Mouse (Mus musculus): ENCODE measurements around the gene Plppr3. TPM values are rescaled to one million over a fixed set of nuclear protein-coding genes. Genes with fewer than 3 reads are reported as not detected.
"Not testable (repeated sequence)": the region's sequence is repeated elsewhere in the genome, so short reads cannot be mapped to it uniquely, and the experiment has no call there.

The Plppr3 gene
- polyA plus RNA-seq, 1 experiment from 2014 or later: 95.1 TPM

DNA sequence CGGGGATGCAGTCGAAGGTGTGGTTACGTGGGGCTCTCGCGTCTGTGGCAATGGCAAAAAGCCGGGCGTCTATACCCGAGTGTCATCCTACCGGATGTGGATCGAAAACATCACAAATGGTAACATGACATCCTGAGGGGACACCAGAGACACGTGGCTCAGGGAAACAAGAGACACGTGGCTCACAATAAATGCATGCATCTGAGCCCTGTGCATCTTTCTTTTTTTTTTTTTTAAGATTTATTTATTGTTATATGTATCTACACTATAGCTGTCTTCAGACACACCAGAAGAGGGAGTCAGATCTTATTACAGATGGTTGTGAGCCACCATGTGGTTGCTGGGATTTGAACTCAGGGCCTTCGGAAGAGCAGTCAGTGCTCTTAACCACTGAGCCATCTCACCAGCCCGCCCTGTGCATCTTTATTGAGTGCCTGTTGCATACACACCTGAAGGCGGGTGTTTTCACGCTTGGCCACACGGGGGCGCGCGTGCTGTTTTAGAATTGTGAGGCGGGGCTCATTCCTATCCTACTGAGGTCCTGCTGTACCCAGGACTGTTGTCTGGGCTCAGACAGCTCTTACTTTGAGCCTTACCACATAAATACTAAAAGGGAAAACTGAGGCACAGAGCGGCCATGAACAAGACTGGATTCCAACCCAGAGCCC, 18.2 kb upstream of the Plppr3 start:
- not testable (repeated sequence) for H3K36me3 ChIP-seq (ENCODE audit: control insufficient read depth, insufficient read depth, low read length); H3K9ac ChIP-seq (ENCODE audit: low read length); H3K4me1 ChIP-seq (ENCODE audit: control insufficient read depth, insufficient read depth, low read length); H3K4me3 ChIP-seq (ENCODE audit: low read depth, low read length); H3K27ac ChIP-seq (replicated peaks; ENCODE audit: low read depth, low read length); H3K9me3 ChIP-seq (ENCODE audit: control insufficient read depth, low read length); H3K27me3 ChIP-seq (ENCODE audit: control insufficient read depth, insufficient read depth, low read length); H3K4me2 ChIP-seq (ENCODE audit: low read depth, severe bottlenecking)
- DNase-seq (ENCODE audit: low spot score): peak; percentile 92
- ATAC-seq (ENCODE audit: insufficient number of reproducible peaks, low FRiP score, low TSS enrichment, low read depth): 0 out of 2 replicates have a peak, but pooled peaks have one; percentile 36
- WGBS: 43% methylated on average over 22 of the region's 22 CpGs

DNA sequence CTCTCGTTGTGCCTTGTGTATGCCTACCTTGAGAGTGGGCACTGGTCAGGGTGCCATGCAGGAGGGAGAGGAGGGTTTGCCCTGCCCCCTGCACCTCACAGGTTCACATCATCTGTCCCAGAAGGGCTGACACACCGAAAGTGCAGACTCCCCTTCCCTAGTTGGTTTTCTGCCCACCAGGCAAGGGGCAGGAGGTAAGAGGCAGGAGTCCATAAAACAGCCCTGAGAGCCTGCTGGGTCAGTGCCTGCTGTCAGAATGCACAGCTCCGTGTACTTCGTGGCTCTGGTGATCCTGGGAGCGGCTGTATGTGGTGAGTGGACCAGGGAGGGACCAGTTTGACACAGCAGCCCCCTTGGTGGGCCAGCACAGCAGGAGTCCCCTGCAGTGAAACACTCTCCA, 16.2 kb upstream of the Plppr3 start, which contains the start of gene Cfd:
Gene Cfd (plus strand): TSS at position 184 of the 400 bp plus-strand sequence.
- 36% methylated on average over 5 of the region's 5 CpGs for WGBS
- no peak for ATAC-seq (ENCODE audit: insufficient number of reproducible peaks, low FRiP score, low TSS enrichment, low read depth)
- no peak within 1 kb of the TSS for H3K4me3 ChIP-seq (ENCODE audit: low read depth, low read length)
- H3K4me1 ChIP-seq (ENCODE audit: control insufficient read depth, insufficient read depth, low read length): no peaks in the 10 kb centered on the region
- no peaks in the 10 kb centered on the region for H3K27me3 ChIP-seq (ENCODE audit: control insufficient read depth, insufficient read depth, low read length)
- no peak within 1 kb of the TSS for H3K4me2 ChIP-seq (ENCODE audit: low read depth, severe bottlenecking)
- H3K27ac ChIP-seq (replicated peaks; ENCODE audit: low read depth, low read length): no peak within 1 kb of the TSS
- H3K36me3 ChIP-seq (ENCODE audit: control insufficient read depth, insufficient read depth, low read length): 0 out of 2 replicates have a peak, but pooled peaks cover 4% of the 10 kb centered on the region
- H3K9me3 ChIP-seq (ENCODE audit: control insufficient read depth, low read length): no peaks in the 10 kb centered on the region
- DNase-seq (ENCODE audit: low spot score): no peak
- H3K9ac ChIP-seq (ENCODE audit: low read length): no peak within 1 kb of the TSS

DNA sequence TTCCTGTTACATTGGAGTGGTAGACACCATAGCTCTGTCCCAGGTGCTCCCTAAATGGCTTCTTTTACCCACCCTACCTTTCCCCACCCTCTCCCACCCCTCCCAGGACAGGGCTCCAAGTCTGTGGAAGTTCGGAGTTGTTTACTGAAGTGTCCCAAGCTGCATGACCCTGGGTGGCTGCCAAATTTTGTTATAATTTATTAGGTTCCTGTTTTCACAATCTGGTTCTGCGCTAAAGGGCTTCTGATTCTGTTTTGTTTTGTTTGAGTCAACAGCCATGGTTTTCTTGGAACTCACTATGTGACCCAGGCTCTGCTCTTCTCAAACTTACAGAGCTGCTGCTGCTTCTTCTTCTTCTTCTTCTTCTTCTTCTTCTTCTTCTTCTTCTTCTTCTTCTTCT, 15.0 kb upstream of the Plppr3 start:
- H3K4me3 ChIP-seq (ENCODE audit: low read depth, low read length): no peak overlapping the region
- H3K4me1 ChIP-seq (ENCODE audit: control insufficient read depth, insufficient read depth, low read length): no peaks in the 10 kb centered on the region
- no peak for DNase-seq (ENCODE audit: low spot score)
- WGBS: 89% methylated on average over 2 of the region's 2 CpGs
- no peak overlapping the region for H3K4me2 ChIP-seq (ENCODE audit: low read depth, severe bottlenecking)
- H3K9me3 ChIP-seq (ENCODE audit: control insufficient read depth, low read length): no peaks in the 10 kb centered on the region
- H3K27ac ChIP-seq (replicated peaks; ENCODE audit: low read depth, low read length): no peak overlapping the region
- H3K27me3 ChIP-seq (ENCODE audit: control insufficient read depth, insufficient read depth, low read length): no peaks in the 10 kb centered on the region
- H3K36me3 ChIP-seq (ENCODE audit: control insufficient read depth, insufficient read depth, low read length): no peaks in the 10 kb centered on the region
- ATAC-seq (ENCODE audit: insufficient number of reproducible peaks, low FRiP score, low TSS enrichment, low read depth): no peak
- H3K9ac ChIP-seq (ENCODE audit: low read length): no peak overlapping the region

DNA sequence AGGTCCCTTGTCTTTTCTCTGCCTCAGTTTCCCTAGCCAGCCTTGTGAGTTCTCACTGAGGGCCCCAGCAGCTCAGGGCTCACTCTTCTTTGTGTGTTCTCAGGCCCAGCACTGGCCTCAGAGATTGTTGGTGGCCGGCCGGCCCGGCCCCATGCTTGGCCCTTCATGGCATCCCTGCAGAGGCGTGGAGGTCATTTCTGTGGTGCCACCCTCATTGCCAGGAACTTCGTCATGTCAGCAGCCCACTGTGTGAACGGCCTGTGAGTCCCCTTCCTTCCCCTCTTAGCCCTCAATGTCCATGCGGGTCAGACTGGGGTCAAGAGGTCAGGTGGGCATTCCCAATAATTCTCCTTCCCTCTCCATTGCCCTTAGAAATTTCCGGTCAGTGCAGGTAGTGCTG, 12.2 kb upstream of the Plppr3 start:
- Histone ChIP-seq H3K27ac (replicated peaks; ENCODE audit: low read depth, low read length) (no peak overlapping the region), H3K36me3 (ENCODE audit: control insufficient read depth, insufficient read depth, low read length) (no peaks in the 10 kb centered on the region), H3K4me2 (ENCODE audit: low read depth, severe bottlenecking) (no peak overlapping the region; the same call in 1 of the 2 replicates), H3K27me3 (ENCODE audit: control insufficient read depth, insufficient read depth, low read length) (0 out of 2 replicates have a peak, but pooled peaks cover 2% of the 10 kb centered on the region), H3K9me3 (ENCODE audit: control insufficient read depth, low read length) (no peaks in the 10 kb centered on the region), H3K4me1 (ENCODE audit: control insufficient read depth, insufficient read depth, low read length) (peaks cover 11% of the 10 kb centered on the region), H3K4me3 (ENCODE audit: low read depth, low read length) (no peak overlapping the region), H3K9ac (ENCODE audit: low read length) (no peak overlapping the region)
- DNase-seq (ENCODE audit: low spot score): no peak
- no peak for ATAC-seq (ENCODE audit: insufficient number of reproducible peaks, low FRiP score, low TSS enrichment, low read depth)
- WGBS: 69% methylated on average over 8 of the region's 8 CpGs

DNA sequence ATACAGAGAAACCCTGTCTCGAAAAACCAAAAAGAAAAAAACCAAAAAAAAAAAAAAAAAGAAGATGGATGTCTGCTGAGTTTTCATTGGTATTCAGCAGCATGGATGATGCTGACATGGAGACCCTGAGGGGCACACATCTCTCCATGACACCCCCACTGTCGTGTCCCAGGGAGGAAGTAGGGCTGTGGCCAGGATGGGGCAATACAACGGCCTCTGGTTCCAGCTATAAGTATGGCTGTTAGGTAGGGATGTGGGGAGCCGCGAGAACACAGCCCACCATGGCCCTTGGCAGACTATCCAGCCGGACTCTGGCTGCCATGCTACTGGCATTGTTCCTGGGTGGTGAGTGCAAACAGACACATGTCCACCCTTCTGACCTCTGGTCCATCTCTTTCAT, 11.6 kb upstream of the Plppr3 start, which contains the start of gene Elane:
Gene Elane (plus strand): TSS at position 194 of the 400 bp plus-strand sequence.
- Histone ChIP-seq H3K4me2 (ENCODE audit: low read depth, severe bottlenecking) (no peak within 1 kb of the TSS; the same call in 1 of the 2 replicates), H3K27me3 (ENCODE audit: control insufficient read depth, insufficient read depth, low read length) (0 out of 2 replicates have a peak, but pooled peaks cover 2% of the 10 kb centered on the region), H3K4me3 (ENCODE audit: low read depth, low read length) (no peak within 1 kb of the TSS), H3K36me3 (ENCODE audit: control insufficient read depth, insufficient read depth, low read length) (no peaks in the 10 kb centered on the region), H3K4me1 (ENCODE audit: control insufficient read depth, insufficient read depth, low read length) (peaks cover 11% of the 10 kb centered on the region), H3K9me3 (ENCODE audit: control insufficient read depth, low read length) (no peaks in the 10 kb centered on the region), H3K9ac (ENCODE audit: low read length) (no peak within 1 kb of the TSS), H3K27ac (replicated peaks; ENCODE audit: low read depth, low read length) (no peak within 1 kb of the TSS)
- DNase-seq (ENCODE audit: low spot score): no peak
- ATAC-seq (ENCODE audit: insufficient number of reproducible peaks, low FRiP score, low TSS enrichment, low read depth): no peak
- WGBS: 83% methylated on average over 6 of the region's 6 CpGs

DNA sequence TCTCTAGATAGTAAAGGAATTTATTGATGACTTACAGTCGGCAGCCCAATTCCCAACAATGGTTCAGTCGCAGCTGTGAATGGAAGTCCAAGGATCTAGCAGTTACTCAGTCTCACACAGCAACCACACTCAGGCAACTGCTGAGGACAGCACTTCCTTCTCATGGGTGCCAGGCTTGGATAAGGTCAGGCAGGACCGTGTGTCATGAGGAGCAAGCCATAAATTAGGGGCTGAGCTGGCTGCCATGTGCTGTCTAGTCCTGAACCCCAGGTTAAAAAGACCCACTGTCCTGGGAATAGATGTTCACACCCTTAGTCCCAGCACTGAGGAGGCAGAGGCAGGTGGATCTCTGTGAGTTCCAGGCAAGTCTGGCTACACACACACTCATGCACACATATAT, 10.5 kb upstream of the Plppr3 start:
- not testable (repeated sequence) for H3K27ac ChIP-seq (replicated peaks; ENCODE audit: low read depth, low read length); DNase-seq (ENCODE audit: low spot score); ATAC-seq (ENCODE audit: insufficient number of reproducible peaks, low FRiP score, low TSS enrichment, low read depth); H3K27me3 ChIP-seq (ENCODE audit: control insufficient read depth, insufficient read depth, low read length); H3K4me3 ChIP-seq (ENCODE audit: low read depth, low read length); H3K9me3 ChIP-seq (ENCODE audit: control insufficient read depth, low read length); H3K36me3 ChIP-seq (ENCODE audit: control insufficient read depth, insufficient read depth, low read length); H3K9ac ChIP-seq (ENCODE audit: low read length); H3K4me2 ChIP-seq (ENCODE audit: low read depth, severe bottlenecking)
- 69% methylated on average over 2 of the region's 3 CpGs for WGBS
- H3K4me1 ChIP-seq (ENCODE audit: control insufficient read depth, insufficient read depth, low read length): peaks cover 11% of the 10 kb centered on the region

DNA sequence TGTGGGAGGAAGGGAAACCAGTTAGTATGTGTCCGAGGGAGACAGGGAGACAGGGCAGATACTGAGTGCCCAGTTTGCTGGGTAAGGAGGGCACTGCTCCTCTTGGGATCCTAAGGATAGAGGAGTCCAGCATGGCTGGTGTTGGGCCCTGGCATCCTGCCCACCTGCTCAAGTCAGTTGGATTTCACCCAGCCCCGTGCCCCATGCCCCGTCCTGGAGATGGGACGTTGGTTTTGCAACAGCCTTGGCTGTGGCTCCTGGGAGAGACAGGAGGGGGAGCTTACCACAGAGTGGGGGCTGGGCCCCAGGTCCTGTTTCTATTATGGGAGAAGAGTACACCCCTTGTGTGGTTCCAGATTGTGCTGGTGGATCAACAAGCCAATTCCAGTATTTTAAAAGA, 10.0 kb upstream of the Plppr3 start:
- 72% methylated on average over 4 of the region's 4 CpGs for WGBS
- Histone ChIP-seq H3K27ac (replicated peaks; ENCODE audit: low read depth, low read length) (no peak overlapping the region), H3K4me3 (ENCODE audit: low read depth, low read length) (no peak overlapping the region), H3K27me3 (ENCODE audit: control insufficient read depth, insufficient read depth, low read length) (0 out of 2 replicates have a peak, but pooled peaks cover 2% of the 10 kb centered on the region), H3K4me2 (ENCODE audit: low read depth, severe bottlenecking) (no peak overlapping the region), H3K9me3 (ENCODE audit: control insufficient read depth, low read length) (no peaks in the 10 kb centered on the region), H3K9ac (ENCODE audit: low read length) (no peak overlapping the region), H3K36me3 (ENCODE audit: control insufficient read depth, insufficient read depth, low read length) (no peaks in the 10 kb centered on the region), H3K4me1 (ENCODE audit: control insufficient read depth, insufficient read depth, low read length) (peaks cover 11% of the 10 kb centered on the region)
- ATAC-seq (ENCODE audit: insufficient number of reproducible peaks, low FRiP score, low TSS enrichment, low read depth) (no peak), DNase-seq (ENCODE audit: low spot score) (no peak)

DNA sequence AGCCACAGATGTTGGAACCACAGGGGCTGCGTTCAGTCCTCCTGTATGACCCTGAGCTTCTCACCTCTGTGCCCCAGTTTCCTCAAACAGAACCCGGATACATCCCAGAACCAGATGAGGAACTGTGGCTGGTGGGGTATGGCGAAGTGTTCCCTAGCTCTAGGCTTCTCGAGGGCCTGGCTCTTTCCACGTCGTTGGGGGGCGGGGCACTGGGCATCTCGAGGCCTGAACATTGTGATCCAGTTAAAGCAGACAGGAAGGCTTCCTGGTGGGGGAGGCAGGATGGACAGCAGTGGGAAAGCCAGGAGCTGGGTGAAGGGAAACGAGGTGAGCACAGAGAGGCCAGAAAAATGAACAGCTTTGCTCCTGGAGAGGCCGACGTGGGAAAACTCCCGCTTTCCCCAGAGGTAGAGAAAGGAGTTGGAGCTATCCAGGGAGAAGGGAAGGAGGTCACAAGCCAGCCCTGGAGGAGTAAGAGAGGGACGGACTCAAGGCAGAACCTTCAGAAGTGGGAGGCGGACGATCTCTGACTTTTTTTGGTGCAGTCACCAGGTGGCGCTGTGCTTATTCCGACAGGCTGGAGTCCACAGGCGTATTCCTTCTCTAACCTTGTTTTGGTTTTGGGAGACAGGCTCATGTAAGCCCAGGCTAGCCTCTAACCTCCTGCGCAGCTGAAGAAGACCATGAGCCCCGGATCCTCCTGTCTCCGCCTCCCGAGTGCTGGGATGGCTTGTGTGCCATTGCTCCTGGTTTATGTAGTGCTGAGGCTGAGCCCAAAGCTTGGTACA, 9.1 kb upstream of the Plppr3 start:
- Histone ChIP-seq H3K36me3 (ENCODE audit: control insufficient read depth, insufficient read depth, low read length) (no peaks in the 10 kb centered on the region), H3K9me3 (ENCODE audit: control insufficient read depth, low read length) (no peaks in the 10 kb centered on the region), H3K4me1 (ENCODE audit: control insufficient read depth, insufficient read depth, low read length) (peaks cover 11% of the 10 kb centered on the region), H3K27me3 (ENCODE audit: control insufficient read depth, insufficient read depth, low read length) (0 out of 2 replicates have a peak, but pooled peaks cover 2% of the 10 kb centered on the region), H3K4me3 (ENCODE audit: low read depth, low read length) (no peak overlapping the region), H3K27ac (replicated peaks; ENCODE audit: low read depth, low read length) (no peak overlapping the region), H3K9ac (ENCODE audit: low read length) (peak overlapping the region; percentile 13; the same call in 1 of the 2 replicates), H3K4me2 (ENCODE audit: low read depth, severe bottlenecking) (peak overlapping the region; percentile 15; the same call in 1 of the 2 replicates)
- ATAC-seq (ENCODE audit: insufficient number of reproducible peaks, low FRiP score, low TSS enrichment, low read depth) (no peak; the same call in 1 of the 2 replicates), DNase-seq (ENCODE audit: low spot score) (peak; percentile 90)
- WGBS: 16% methylated on average over 22 of the region's 22 CpGs

Measured in limb, embryonic 11.5 days (tissue).